Mouse (Mus musculus) liver, embryonic 14.5 days (tissue): Measurements from ENCODE around the gene Prkn. TPM values are rescaled to one million over a fixed set of nuclear protein-coding genes. Genes with fewer than 3 reads are reported as not detected.

ENCODE experiments used
- ATAC-seq: fragments of 200-750 bp; cut with Nextera tagmentation; 2 replicates; pipeline ENCODE4 v1.8.0; 2017; ENCODE audit warnings: moderate number of reproducible peaks, mild to moderate bottlenecking, moderate library complexity; ENCODE audit not compliant: insufficient read depth
- DNase-seq, 3 experiments: peaks; one replicate each; pipeline ENCODE4 v3.0.0-alpha.2; 2012 to 2013; ENCODE audit warnings: low read depth in 3 of 3, low spot score in 3 of 3
- H3K27ac ChIP-seq: fragments of 300-500 bp; sonication (generic); 2 replicates; pipeline ENCODE4 v1.5.1; 2014; ENCODE audit warnings: moderate library complexity, mild to moderate bottlenecking, control low read depth, inconsistent platforms
- H3K27me3 ChIP-seq: fragments of 300-500 bp; sonication (generic); 2 replicates; pipeline ENCODE4 v1.6.1; 2014; ENCODE audit warnings: mild to moderate bottlenecking, low read length, moderate library complexity; ENCODE audit not compliant: control insufficient read depth, insufficient read depth
- H3K36me3 ChIP-seq: fragments of 300-500 bp; sonication (generic); replicated peaks from 2 replicates; pipeline ENCODE4 v1.6.1; 2014; ENCODE audit warnings: low read depth; ENCODE audit not compliant: control insufficient read depth, insufficient read depth
- H3K4me1 ChIP-seq, 2 experiments: fragments of 200-500 bp in 1 of 2; fragments of 300-500 bp in 1 of 2; sonication (generic) in 1 of 2; replicated peaks; 2 replicates each; pipeline ENCODE4 v1.6.1; 2012 to 2014; ENCODE audit warnings: antibody characterized with exemption in 1 of 2, inconsistent platforms in 1 of 2, low read length in 1 of 2; ENCODE audit not compliant: control insufficient read depth in 2 of 2, insufficient read depth in 2 of 2
- H3K4me2 ChIP-seq: fragments of 300-500 bp; sonication (generic); 2 replicates; pipeline ENCODE4 v1.6.1; 2014; ENCODE audit warnings: low read depth, mild to moderate bottlenecking, control low read depth, moderate library complexity
- H3K4me3 ChIP-seq, 2 experiments: fragments of 200-500 bp in 1 of 2; fragments of 300-500 bp in 1 of 2; sonication (generic) in 1 of 2; 2 replicates each; pipeline ENCODE4 v1.5.1; 2012 to 2014; ENCODE audit warnings: low read depth in 2 of 2, low read length in 2 of 2, mild to moderate bottlenecking in 2 of 2, control low read depth in 1 of 2, inconsistent platforms in 1 of 2, moderate library complexity in 1 of 2; ENCODE audit not compliant: insufficient read depth in 1 of 2
- H3K9ac ChIP-seq: fragments of 300-500 bp; sonication (generic); replicated peaks from 2 replicates; pipeline ENCODE4 v1.6.1; 2014; ENCODE audit warnings: mild to moderate bottlenecking, control low read depth, moderate library complexity
- H3K9me3 ChIP-seq: fragments of 300-500 bp; sonication (generic); 2 replicates; pipeline ENCODE4 v1.6.1; 2016; ENCODE audit warnings: low read length, mixed read lengths; ENCODE audit not compliant: control insufficient read depth
- CTCF ChIP-seq: IDR thresholded peaks from 2 replicates; pipeline ENCODE4 v1.5.1; 2016; ENCODE audit warnings: antibody characterized with exemption, low read depth, control low read depth
- EP300 ChIP-seq: IDR thresholded peaks from 2 replicates; pipeline ENCODE4 v1.6.1; 2016; ENCODE audit warnings: antibody characterized with exemption, low read depth
- WGBS: fragments of 180-500 bp; shearing (Covaris S2); extraction: QIAGEN DNeasy Blood & Tissue Kit; methylation state at CpG from one replicate; pipeline ENCODE4 v1.1.7; 2014; ENCODE audit not compliant: insufficient replicate concordance; 5-methylcytosine and 5-hydroxymethylcytosine counted together
- polyA plus RNA-seq, 2 experiments: library from polyadenylated mRNA; depleted of rRNA in 1 of 2; stranded (reverse) in 1 of 2; unstranded in 1 of 2; fragments of >200 nt; fragmentation: Nextera tagmentation in 1 of 2; extraction: Ambion mirVana in 1 of 2; gene quantifications; 2 replicates each; pipeline versions ENCODE4 v1.2.1 to v1.2.3; 2012 to 2014

Prkn gene
- polyA plus RNA-seq, 2 experiments, result 0.17 to 0.61 TPM

DNA sequence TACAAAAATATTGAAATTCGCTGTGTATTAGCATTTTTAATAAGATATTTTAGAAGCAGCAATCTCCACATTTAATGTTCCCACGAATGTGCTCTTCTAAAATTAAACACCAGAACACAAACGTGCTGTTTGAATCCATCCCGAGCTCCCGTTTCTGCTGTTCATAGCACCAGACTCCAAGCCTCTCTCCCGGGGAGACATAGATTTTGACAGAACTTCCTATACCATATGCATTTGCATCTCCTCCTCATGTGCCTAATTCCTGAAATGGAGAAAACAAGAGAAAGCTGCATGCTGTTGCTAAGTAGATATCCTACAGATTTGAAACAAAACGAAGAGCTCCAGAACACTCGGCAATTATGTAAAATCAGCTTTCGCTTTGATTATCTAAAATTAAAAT is 733.5 kb downstream of the Prkn start:
- Histone ChIP-seq H3K36me3 (no peaks in the 10 kb centered on the region), H3K27me3 (no peaks in the 10 kb centered on the region), H3K27ac (no peak overlapping the region), H3K9ac (no peak overlapping the region), H3K4me3 (no peak overlapping the region), H3K9me3 (no peaks in the 10 kb centered on the region), H3K4me2 (no peak overlapping the region), H3K4me1 (no peaks in the 10 kb centered on the region)
- TF ChIP-seq CTCF, result no peak
- no peak for TF ChIP-seq EP300
- DNase-seq (no peak), ATAC-seq (no peak)
- WGBS, result 69% methylated on average over 9 of the region's 9 CpGs

DNA sequence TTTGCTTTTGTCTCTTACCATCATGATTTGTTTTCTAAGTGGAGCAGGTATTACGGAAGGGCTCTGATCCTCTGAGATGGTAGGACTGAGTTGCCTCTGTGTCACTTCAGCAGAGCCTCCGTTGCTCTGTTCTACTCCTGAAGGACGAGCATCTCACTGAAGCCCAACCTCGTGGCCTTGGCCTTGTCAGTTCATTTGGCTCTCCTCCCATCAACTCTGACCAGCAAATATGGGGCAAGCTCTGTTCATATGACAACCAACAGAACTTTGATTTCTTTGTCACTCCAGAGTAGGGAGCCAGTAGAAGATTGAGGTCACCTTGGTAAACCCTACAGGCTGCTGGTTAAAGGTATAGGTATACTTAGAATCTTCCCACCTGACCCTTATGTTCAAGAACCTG is 745.3 kb downstream of the Prkn start:
- TF ChIP-seq EP300 (no peak), CTCF (no peak)
- H3K9ac ChIP-seq, result no peak overlapping the region
- no peaks in the 10 kb centered on the region for H3K36me3 ChIP-seq
- no peaks in the 10 kb centered on the region for H3K4me1 ChIP-seq
- WGBS, result 47% methylated on average over 4 of the region's 4 CpGs
- no peaks in the 10 kb centered on the region for H3K27me3 ChIP-seq
- ATAC-seq (no peak), DNase-seq (no peak)
- no peak overlapping the region for H3K4me2 ChIP-seq
- H3K9me3 ChIP-seq, result no peaks in the 10 kb centered on the region
- no peak overlapping the region for H3K27ac ChIP-seq
- H3K4me3 ChIP-seq, result no peak overlapping the region

DNA sequence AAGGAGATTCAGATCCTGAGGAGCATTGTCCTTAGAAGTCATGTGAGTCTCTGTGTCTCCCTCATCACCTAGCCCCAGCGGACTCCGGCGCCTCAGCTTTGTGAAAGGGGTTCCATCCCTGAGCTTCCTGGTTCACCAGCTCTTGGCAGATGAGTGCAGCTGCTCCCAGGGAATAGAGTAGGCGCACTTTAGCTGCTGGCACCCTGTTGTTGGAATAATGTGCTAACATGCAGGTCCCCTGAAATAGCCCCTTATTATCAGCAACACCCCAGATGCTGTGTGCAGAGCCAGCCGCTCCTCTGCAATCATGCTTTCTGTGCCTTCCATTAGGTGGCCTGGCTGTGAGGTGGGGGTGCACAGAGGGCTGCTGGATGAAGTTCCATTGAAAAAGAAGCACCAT is 767.7 kb downstream of the Prkn start:
- Histone ChIP-seq H3K4me2 (no peak overlapping the region), H3K27ac (no peak overlapping the region), H3K27me3 (no peaks in the 10 kb centered on the region), H3K9ac (no peak overlapping the region), H3K4me3 (no peak overlapping the region), H3K36me3 (no peaks in the 10 kb centered on the region), H3K9me3 (no peaks in the 10 kb centered on the region), H3K4me1 (no peaks in the 10 kb centered on the region)
- TF ChIP-seq CTCF (no peak), EP300 (no peak)
- ATAC-seq (no peak), DNase-seq (no peak)
- WGBS, result 73% methylated on average over 5 of the region's 5 CpGs

DNA sequence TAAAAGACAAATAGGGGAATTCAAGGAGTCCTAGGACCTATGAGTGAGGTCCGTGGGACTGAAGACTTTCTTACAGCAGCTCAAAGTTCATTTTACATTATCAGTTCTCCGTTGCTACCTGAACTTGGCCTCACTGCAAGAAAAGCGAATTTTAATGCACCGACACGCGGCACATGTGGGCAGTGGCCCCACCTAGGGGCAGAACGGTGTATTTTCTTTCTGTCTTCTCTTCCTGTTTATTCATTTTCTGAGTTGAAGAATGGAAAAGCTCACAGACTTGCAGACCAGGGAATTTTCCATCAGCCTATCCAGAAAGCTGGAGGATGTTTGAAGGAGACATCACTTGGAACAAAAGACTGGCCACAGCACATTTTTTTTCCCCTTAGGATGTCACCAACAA is 771.3 kb downstream of the Prkn start:
- peak; percentile 60 for TF ChIP-seq CTCF
- no peak for TF ChIP-seq EP300
- Histone ChIP-seq H3K27me3 (no peaks in the 10 kb centered on the region), H3K36me3 (no peaks in the 10 kb centered on the region), H3K4me2 (no peak overlapping the region), H3K9me3 (no peaks in the 10 kb centered on the region), H3K4me3 (no peak overlapping the region), H3K27ac (no peak overlapping the region), H3K9ac (no peak overlapping the region), H3K4me1 (no peaks in the 10 kb centered on the region)
- ATAC-seq (no peak), DNase-seq (no peak)
- 10% methylated on average over 7 of the region's 7 CpGs for WGBS

DNA sequence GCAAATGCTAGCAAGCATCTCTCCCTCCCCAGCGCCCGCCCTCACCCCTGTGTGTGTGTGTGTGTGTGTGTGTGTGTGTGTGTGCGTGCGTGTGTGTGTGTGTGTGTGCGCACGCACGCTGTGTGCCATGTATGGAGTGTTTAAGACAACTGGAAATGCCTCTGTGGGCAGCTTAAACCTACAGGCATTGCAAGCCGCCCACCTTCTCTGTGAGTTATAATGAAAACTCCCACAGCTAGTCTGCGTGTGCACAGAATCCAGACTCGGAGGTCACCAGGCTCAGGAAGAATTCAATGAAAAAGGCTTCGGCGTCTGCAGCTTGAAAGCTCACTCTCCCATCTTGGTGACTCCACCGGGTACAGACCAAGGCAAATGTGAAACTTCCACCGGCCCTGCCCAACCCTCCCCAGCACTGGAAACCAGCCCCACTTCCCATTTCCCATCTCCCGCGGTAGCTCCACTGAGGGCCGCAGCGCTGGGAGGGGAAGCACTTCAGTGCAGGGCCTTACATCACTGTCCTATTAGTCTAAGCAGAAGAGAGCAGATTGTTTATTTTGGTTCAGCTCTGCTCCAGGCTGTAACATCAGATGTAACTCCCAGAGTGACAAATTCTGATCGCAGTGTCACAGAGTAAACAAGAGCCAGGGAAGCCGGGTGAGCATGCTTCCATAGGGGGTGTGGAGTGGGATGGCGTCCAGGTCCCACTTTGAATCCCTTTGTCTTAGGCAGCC is 772.8 kb downstream of the Prkn start:
- H3K4me1 ChIP-seq, result no peaks in the 10 kb centered on the region
- H3K36me3 ChIP-seq, result no peaks in the 10 kb centered on the region
- ATAC-seq, result no peak
- H3K9ac ChIP-seq, result no peak overlapping the region
- WGBS, result 50% methylated on average over 21 of the region's 21 CpGs
- H3K9me3 ChIP-seq, result no peaks in the 10 kb centered on the region
- no peak overlapping the region for H3K4me3 ChIP-seq
- no peak for DNase-seq
- no peak overlapping the region for H3K4me2 ChIP-seq
- TF ChIP-seq EP300 (no peak), CTCF (no peak)
- no peaks in the 10 kb centered on the region for H3K27me3 ChIP-seq
- no peak overlapping the region for H3K27ac ChIP-seq
